Mouse (Mus musculus) small intestine, adult 2 months (tissue): ENCODE data around the gene Ttc25.

Source experiments
- CTCF ChIP-seq: fragments of 200-500 bp; IDR thresholded peaks from 2 replicates; pipeline ENCODE4 v1.5.1; 2012; ENCODE audit warnings: low read depth, mild to moderate bottlenecking, control low read depth, inconsistent platforms, low read length, moderate library complexity, mixed read lengths; ENCODE audit not compliant: insufficient replicate concordance, insufficient read length; ENCODE audit errors: extremely low read depth
- POLR2A ChIP-seq: fragments of 200-500 bp; IDR thresholded peaks from 2 replicates; pipeline ENCODE4 v1.6.1; 2012; ENCODE audit warnings: low read depth, mild to moderate bottlenecking, control low read depth, inconsistent platforms, low read length, moderate library complexity

DNA sequence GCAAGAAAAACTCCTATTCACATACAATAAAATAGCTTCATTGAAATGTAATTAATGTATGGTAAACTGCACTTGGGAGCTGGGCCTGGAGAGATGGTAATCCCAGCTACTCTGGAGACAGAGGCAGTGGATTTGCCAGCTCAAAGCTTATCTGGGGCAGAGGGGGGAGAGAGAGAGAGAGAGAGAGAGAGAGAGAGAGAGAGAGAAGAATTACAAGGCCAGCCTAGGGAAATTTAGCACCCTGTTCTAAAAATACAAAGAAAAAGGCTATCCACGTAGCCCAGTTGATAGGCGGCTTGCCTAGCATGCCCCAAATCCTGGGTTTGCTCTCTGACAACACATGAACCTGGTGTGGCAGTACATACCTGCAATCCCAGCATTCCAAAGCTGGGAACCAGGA is 3.8 kb upstream of the Ttc25 start:
- no peak for TF ChIP-seq POLR2A
- TF ChIP-seq CTCF, result no peak
